Mouse (Mus musculus) hindbrain, embryonic 14.5 days (tissue): ENCODE results near the gene Cwc22. TPM values are rescaled to one million over a fixed set of nuclear protein-coding genes. Genes with fewer than 3 reads are reported as not detected.
A peak's percentile ranks its signal among the peaks of the same experiment; 100 is the strongest.

Experiments
- ATAC-seq: fragments of 200-750 bp; cut with Nextera tagmentation; 2 replicates; pipeline ENCODE4 v1.8.0; 2017; ENCODE audit warnings: moderate number of reproducible peaks, mild to moderate bottlenecking, moderate TSS enrichment, moderate library complexity; ENCODE audit not compliant: low FRiP score
- DNase-seq: peaks from one replicate; pipeline ENCODE4 v3.0.0-alpha.2; 2015; ENCODE audit warnings: low spot score
- H3K27ac ChIP-seq: fragments of 300-500 bp; sonication (generic); 2 replicates; pipeline ENCODE4 v1.5.1; 2014; ENCODE audit warnings: mild to moderate bottlenecking, moderate library complexity
- H3K27me3 ChIP-seq: fragments of 300-500 bp; sonication (generic); 2 replicates; pipeline ENCODE4 v1.6.1; 2014; ENCODE audit warnings: mild to moderate bottlenecking, low read length, mixed read lengths; ENCODE audit not compliant: control insufficient read depth, insufficient read depth
- H3K36me3 ChIP-seq: fragments of 300-500 bp; sonication (generic); replicated peaks from 2 replicates; pipeline ENCODE4 v1.6.1; 2014; ENCODE audit not compliant: control insufficient read depth, insufficient read depth
- H3K4me1 ChIP-seq: fragments of 300-500 bp; sonication (generic); replicated peaks from 2 replicates; pipeline ENCODE4 v1.6.1; 2014; ENCODE audit warnings: antibody characterized with exemption, low read length, mixed read lengths; ENCODE audit not compliant: control insufficient read depth, insufficient read depth
- H3K4me2 ChIP-seq: fragments of 300-500 bp; sonication (generic); replicated peaks from 2 replicates; pipeline ENCODE4 v1.6.1; 2014; ENCODE audit warnings: mild to moderate bottlenecking, moderate library complexity
- H3K4me3 ChIP-seq: fragments of 300-500 bp; sonication (generic); replicated peaks from 2 replicates; pipeline ENCODE4 v1.5.1; 2014; ENCODE audit warnings: mild to moderate bottlenecking, low read length
- H3K9ac ChIP-seq: fragments of 300-500 bp; sonication (generic); 2 replicates; pipeline ENCODE4 v1.6.1; 2014
- H3K9me3 ChIP-seq: fragments of 300-500 bp; sonication (generic); 2 replicates; pipeline ENCODE4 v1.6.1; 2016; ENCODE audit warnings: low read length; ENCODE audit not compliant: control insufficient read depth
- WGBS: fragments of 180-500 bp; shearing (Covaris S2); extraction: QIAGEN DNeasy Blood & Tissue Kit; methylation state at CpG from one replicate; pipeline ENCODE4 v1.1.7; 2014; 5-methylcytosine and 5-hydroxymethylcytosine counted together
- polyA plus RNA-seq: library from polyadenylated mRNA; unstranded; fragments of >200 nt; fragmentation: Nextera tagmentation; extraction: Ambion mirVana; gene quantifications from 2 replicates; pipeline ENCODE4 v1.2.1, GENCODE M21; 2014

The Cwc22 gene
- polyA plus RNA-seq, 1 experiment from 2014 or later, result 19.8 TPM

GRCm38 (mm10) chr2:77950111-77950510 lies 3.9 kb upstream of the Cwc22 start:
- no peak overlapping the region for H3K27ac ChIP-seq
- H3K4me2 ChIP-seq, result no peak overlapping the region
- H3K9ac ChIP-seq, result no peak overlapping the region
- ATAC-seq (no peak), DNase-seq (no peak)
- H3K4me3 ChIP-seq, result no peak overlapping the region
- no peaks in the 10 kb centered on the region for H3K36me3 ChIP-seq
- H3K4me1 ChIP-seq, result peaks cover 3% of the 10 kb centered on the region
- 66% methylated on average over 1 of the region's 1 CpGs for WGBS
- no peaks in the 10 kb centered on the region for H3K27me3 ChIP-seq
- H3K9me3 ChIP-seq, result no peaks in the 10 kb centered on the region

DNA sequence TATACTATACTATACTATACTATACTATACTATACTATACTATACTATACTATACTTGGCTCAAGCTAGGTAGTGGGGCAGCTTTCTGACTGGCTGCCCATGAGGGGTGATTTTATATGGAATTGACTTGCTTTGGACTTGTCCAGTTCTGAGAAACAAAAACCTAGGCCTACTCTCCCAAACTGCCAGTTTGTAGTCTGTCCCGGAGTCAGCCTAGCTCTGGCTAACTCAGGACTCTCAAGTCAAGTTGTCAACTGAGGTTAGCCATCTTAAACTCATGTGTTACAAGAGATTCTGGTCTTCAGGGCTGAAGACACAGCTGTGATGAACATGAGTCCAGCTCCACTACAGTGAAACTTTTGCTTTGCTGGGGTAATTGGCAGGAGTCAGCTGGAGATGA lies 3.3 kb upstream of the Cwc22 start:
- Histone ChIP-seq H3K27ac (no peak overlapping the region), H3K36me3 (no peaks in the 10 kb centered on the region), H3K4me2 (no peak overlapping the region), H3K27me3 (no peaks in the 10 kb centered on the region), H3K9me3 (no peaks in the 10 kb centered on the region), H3K4me1 (peaks cover 8% of the 10 kb centered on the region), H3K4me3 (no peak overlapping the region), H3K9ac (no peak overlapping the region)
- no peak for DNase-seq
- WGBS, result 89% methylated on average over 1 of the region's 1 CpGs
- no peak for ATAC-seq

DNA sequence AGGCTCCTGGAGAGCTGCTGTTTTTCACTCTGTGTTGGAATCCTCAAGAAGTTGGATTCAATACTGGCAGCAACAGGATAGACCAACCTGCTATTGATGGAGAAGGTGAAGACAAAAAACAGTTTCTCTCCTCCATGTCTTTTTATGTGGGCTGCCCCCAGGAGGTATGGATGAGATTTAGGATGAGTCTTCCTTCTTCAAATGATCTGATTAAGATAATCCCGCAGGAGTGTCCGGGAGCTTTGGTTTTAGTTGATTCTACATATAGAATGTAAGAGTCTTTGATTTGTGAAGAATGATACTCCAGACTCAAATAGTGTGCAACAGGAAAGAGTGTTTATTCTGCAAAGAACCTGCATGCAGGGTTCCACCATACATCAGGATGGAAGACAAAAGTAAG lies 2.7 kb upstream of the Cwc22 start:
- ATAC-seq (no peak), DNase-seq (no peak)
- H3K4me3 ChIP-seq, result no peak overlapping the region
- H3K27me3 ChIP-seq, result no peaks in the 10 kb centered on the region
- H3K27ac ChIP-seq, result no peak overlapping the region
- 91% methylated on average over 2 of the region's 2 CpGs for WGBS
- H3K4me2 ChIP-seq, result no peak overlapping the region
- no peak overlapping the region for H3K9ac ChIP-seq
- H3K9me3 ChIP-seq, result no peaks in the 10 kb centered on the region
- H3K4me1 ChIP-seq, result peaks cover 9% of the 10 kb centered on the region
- H3K36me3 ChIP-seq, result no peaks in the 10 kb centered on the region

- Histone ChIP-seq H3K4me2 (no peak overlapping the region), H3K4me3 (no peak overlapping the region), H3K9me3 (no peaks in the 10 kb centered on the region), H3K27ac (no peak overlapping the region), H3K9ac (no peak overlapping the region), H3K36me3 (no peaks in the 10 kb centered on the region), H3K4me1 (peaks cover 9% of the 10 kb centered on the region), H3K27me3 (no peaks in the 10 kb centered on the region)
- DNase-seq (no peak), ATAC-seq (no peak)
- 84% methylated on average over 1 of the region's 1 CpGs for WGBS
These were observed 2.0 kb upstream of the Cwc22 start for GRCm38 (mm10) chr2:77948126-77948525.

GRCm38 (mm10) chr2:77947161-77947870 lies 1.1 kb upstream of the Cwc22 start:
- no peaks in the 10 kb centered on the region for H3K27me3 ChIP-seq
- no peak overlapping the region for H3K4me3 ChIP-seq
- WGBS, result 78% methylated on average over 3 of the region's 3 CpGs
- no peak overlapping the region for H3K9ac ChIP-seq
- no peaks in the 10 kb centered on the region for H3K36me3 ChIP-seq
- no peak overlapping the region for H3K27ac ChIP-seq
- H3K4me1 ChIP-seq, result peaks cover 9% of the 10 kb centered on the region
- DNase-seq (no peak), ATAC-seq (no peak)
- H3K9me3 ChIP-seq, result no peaks in the 10 kb centered on the region
- no peak overlapping the region for H3K4me2 ChIP-seq

- H3K4me2 ChIP-seq, result peak overlapping the region; percentile 72
- peak overlapping the region; percentile 80 for H3K4me3 ChIP-seq
- 0 out of 2 replicates have a peak, but pooled peaks cover 3% of the 10 kb centered on the region for H3K36me3 ChIP-seq
- no peak overlapping the region for H3K27ac ChIP-seq
- H3K4me1 ChIP-seq, result peaks cover 9% of the 10 kb centered on the region
- no peaks in the 10 kb centered on the region for H3K27me3 ChIP-seq
- ATAC-seq, result no peak
- no peak for DNase-seq
- 45% methylated on average over 8 of the region's 8 CpGs for WGBS
- H3K9ac ChIP-seq, result peak overlapping the region; percentile 82
- H3K9me3 ChIP-seq, result no peaks in the 10 kb centered on the region
These were observed 1.1 kb downstream of the Cwc22 start for GRCm38 (mm10) chr2:77944860-77945595.

DNA sequence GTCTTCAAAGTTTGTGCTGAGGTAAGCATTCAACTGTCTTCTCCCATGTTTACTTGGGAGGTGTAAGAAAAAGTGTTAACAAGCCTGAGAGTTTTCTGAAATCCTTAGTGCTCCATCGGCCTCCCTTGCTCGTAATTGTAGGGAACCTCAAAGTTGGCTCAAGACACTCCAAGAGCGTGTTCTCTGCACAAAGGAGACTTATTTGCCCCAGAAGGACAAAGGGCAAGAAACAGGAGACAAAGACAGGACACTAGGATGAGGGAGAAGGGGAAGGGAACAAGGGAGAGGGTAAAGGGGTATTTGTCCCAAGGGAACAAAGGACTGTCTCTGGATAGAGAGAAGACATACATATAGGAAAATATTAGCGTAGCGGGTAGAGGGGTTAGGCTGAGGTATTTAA lies 1.9 kb downstream of the Cwc22 start:
- H3K9me3 ChIP-seq, result no peaks in the 10 kb centered on the region
- H3K27me3 ChIP-seq, result no peaks in the 10 kb centered on the region
- no peak for ATAC-seq
- no peak overlapping the region for H3K4me2 ChIP-seq
- H3K36me3 ChIP-seq, result 0 out of 2 replicates have a peak, but pooled peaks cover 3% of the 10 kb centered on the region
- DNase-seq, result no peak
- whole genome bisulfite sequencing, result 89% methylated on average over 5 of the region's 5 CpGs
- H3K4me1 ChIP-seq, result peaks cover 9% of the 10 kb centered on the region
- H3K9ac ChIP-seq, result no peak overlapping the region
- H3K4me3 ChIP-seq, result no peak overlapping the region
- H3K27ac ChIP-seq, result no peak overlapping the region

DNA sequence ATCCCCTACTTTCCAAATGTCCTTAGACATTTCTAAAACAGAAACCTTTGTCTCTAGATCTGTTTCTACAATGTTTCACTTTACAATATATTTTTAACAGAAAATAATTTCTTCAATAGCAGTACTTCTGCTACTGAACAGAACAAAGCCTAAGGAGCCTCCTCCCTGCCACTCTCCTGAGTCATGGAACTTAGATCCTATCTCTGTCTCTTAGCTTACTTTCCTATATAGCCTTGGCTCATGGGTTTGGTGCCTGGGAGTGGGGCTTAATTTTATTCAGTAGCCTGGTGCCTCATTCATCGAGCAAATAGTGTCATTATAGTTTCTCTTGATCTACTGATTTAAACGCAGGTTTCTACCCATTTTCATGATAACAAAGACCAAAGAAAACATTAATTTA lies 4.2 kb downstream of the Cwc22 start:
- no peak for DNase-seq

DNA sequence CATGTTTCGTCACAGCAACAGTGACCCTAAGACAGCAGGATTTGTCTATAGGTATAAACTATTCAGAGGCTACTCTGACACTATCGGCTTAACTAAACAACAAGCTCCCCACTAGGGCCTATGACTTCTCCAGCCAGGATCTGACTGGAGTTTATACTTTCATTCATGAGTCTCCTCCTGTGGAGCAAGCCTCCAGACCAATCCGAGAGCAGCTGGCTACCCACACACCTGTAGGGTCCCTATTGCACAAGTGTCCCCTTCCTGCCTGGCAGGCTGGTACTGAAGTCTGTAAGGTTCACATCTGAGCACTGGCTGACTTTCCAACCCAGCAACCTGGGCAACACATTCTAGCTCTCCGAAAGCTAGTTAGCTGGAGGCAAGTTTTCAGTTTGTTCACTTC lies 7.9 kb downstream of the Cwc22 start:
- no peak overlapping the region for H3K4me3 ChIP-seq
- ATAC-seq (no peak), DNase-seq (no peak)
- H3K4me1 ChIP-seq, result no peaks in the 10 kb centered on the region
- no peaks in the 10 kb centered on the region for H3K27me3 ChIP-seq
- no peak overlapping the region for H3K4me2 ChIP-seq
- no peaks in the 10 kb centered on the region for H3K9me3 ChIP-seq
- WGBS, result 97% methylated on average over 4 of the region's 4 CpGs
- H3K36me3 ChIP-seq, result peaks cover 22% of the 10 kb centered on the region
- no peak overlapping the region for H3K9ac ChIP-seq
- H3K27ac ChIP-seq, result no peak overlapping the region

More for the DNA sequence above, 4.2 kb downstream of the Cwc22 start:
- no peaks in the 10 kb centered on the region for H3K27me3 ChIP-seq
- H3K27ac ChIP-seq, result no peak overlapping the region
- H3K9me3 ChIP-seq, result no peaks in the 10 kb centered on the region
- peaks cover 9% of the 10 kb centered on the region for H3K4me1 ChIP-seq
- H3K4me3 ChIP-seq, result no peak overlapping the region
- H3K4me2 ChIP-seq, result no peak overlapping the region
- H3K9ac ChIP-seq, result no peak overlapping the region
- no peak for ATAC-seq
- 95% methylated on average over 2 of the region's 2 CpGs for WGBS
- 0 out of 2 replicates have a peak, but pooled peaks cover 3% of the 10 kb centered on the region for H3K36me3 ChIP-seq
